Mouse (Mus musculus) T-helper 17 cell (primary cell): ENCODE measurements at regions not wholly inside any gene's neighbourhood (a gene's known extent, or its start where the extent isn't known, plus 50 kb on each side); places are given as distances from the start of the nearest gene placed in this dataset.

Experiments used
- in situ Hi-C, 2 experiments: fragments of 300-600 bp; cut with MboI, MseI; formaldehyde crosslinking; loops; 1 replicate in 1 of 2; 2 replicates in 1 of 2; pipeline ENCODE4 v1.15.1; 2025; ENCODE audit warnings: high pct_unique_total_duplicates in 2 of 2

DNA sequence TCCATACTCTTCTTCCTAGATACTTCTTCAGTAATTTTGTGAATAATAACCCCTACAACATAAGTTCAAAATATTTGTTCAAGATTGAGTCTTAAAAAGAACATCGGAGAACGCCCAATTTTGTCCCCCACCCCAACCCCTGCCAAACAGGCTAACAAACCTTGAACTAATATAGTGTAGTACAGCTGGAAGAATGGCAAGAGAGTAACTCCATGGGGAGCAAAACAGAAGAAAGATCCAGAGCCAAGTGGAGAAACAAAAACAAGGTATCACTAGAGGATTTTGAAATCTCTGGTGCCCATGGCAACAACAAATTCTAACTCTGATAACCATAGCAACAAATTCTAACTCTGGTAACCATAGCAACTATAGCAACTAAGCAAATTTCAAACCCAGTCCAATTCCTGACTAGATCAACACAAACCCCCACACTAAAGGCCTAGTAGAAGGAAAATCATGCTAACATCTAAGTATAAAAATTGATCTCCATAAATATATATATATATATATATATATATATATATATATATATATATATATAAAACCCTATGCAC, 74.2 kb upstream of the Magee2 start:
- in situ Hi-C loops = loop anchor here in 1 of 2 experiments (10.0 kb wide), 1 partner anchor 1304 kb away; no protein-coding TSS in a partner anchor

GRCm38 (mm10) chrX:104951587-104951986, 94.5 kb upstream of the Magee2 start:
- in situ Hi-C loops = loop anchor here (5.0 kb wide), 1 partner anchor 134 kb away; no protein-coding TSS in a partner anchor

DNA sequence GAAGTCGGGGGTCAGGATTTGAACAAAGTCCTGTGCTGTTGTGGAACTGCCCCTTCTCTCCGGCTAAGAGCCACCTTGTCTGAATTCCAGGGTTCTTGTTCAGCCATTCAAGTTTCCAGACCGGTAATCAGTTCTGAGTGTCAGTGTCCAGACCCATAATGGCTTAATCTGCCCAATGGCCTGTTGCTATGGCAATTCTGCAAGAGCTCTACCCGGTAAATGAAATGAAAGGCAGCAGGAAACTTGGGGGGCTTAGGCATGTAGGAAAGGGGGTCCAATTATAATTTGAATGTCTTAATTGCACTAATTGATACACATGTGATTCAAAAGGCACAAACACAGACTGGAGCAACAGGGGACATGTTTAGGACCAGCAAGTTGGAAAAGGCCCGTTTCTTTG, 95.7 kb upstream of the Magee2 start:
- in situ Hi-C loops = loop anchor here (5.0 kb wide), 1 partner anchor 136 kb away; no protein-coding TSS in a partner anchor

DNA sequence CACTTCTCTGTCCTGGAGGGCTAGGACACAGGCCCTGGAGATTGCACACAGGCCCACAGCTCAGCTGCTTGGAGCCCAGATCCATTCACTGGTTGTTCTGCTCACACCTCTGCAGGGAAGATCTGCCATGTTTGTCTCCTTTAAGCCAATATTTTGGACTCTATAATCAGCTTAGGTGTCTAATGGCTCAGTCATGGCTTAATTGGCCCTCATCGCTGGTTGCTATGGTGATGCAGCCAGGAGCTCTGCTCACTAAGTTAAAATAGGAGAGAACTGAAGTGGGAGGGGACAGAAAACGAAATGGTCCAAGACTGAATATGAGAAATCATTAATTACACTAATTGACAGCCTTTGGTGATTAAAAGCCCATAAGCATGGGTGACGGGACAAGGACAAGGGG, 96.3 kb upstream of the Magee2 start:
- in situ Hi-C loops = loop anchor here (5.0 kb wide), 1 partner anchor 136 kb away; no protein-coding TSS in a partner anchor

- in situ Hi-C loops = loop anchor here in 1 of 2 experiments (10.0 kb wide), 1 partner anchor 1144 kb away; no protein-coding TSS in a partner anchor
Observed at GRCm38 (mm10) chrX:104978432-104978831, 101.1 kb upstream of the Pbdc1 start.

GRCm38 (mm10) chrX:105003260-105003659, 76.3 kb upstream of the Pbdc1 start:
- in situ Hi-C loops = loop anchor here in 1 of 2 experiments (25.0 kb wide), 1 partner anchor 816 kb away; no protein-coding TSS in a partner anchor

- in situ Hi-C loops = loop anchor here in 1 of 2 experiments (25.0 kb wide), 1 partner anchor 819 kb away; no protein-coding TSS in a partner anchor
Observed at GRCm38 (mm10) chrX:105006445-105006844, 73.1 kb upstream of the Pbdc1 start.
